Mouse (Mus musculus) midbrain, embryonic 16.5 days (tissue): Measurements from ENCODE around the gene Hsd17b1. TPM values are rescaled to one million over a fixed set of nuclear protein-coding genes. Genes with fewer than 3 reads are reported as not detected.

Experiments used
- ATAC-seq: fragments of 200-750 bp; cut with Nextera tagmentation; 2 replicates; pipeline ENCODE4 v1.8.0; 2017; ENCODE audit warnings: moderate TSS enrichment
- H3K27ac ChIP-seq: fragments of 300-500 bp; sonication (generic); 2 replicates; pipeline ENCODE4 v1.5.1; 2014; ENCODE audit warnings: mild to moderate bottlenecking, low read length, mixed read lengths
- H3K27me3 ChIP-seq: fragments of 300-500 bp; sonication (generic); 2 replicates; pipeline ENCODE4 v1.6.1; 2014; ENCODE audit warnings: low read depth, low read length, mixed read lengths; ENCODE audit not compliant: control insufficient read depth, insufficient read depth
- H3K36me3 ChIP-seq: fragments of 300-500 bp; sonication (generic); 2 replicates; pipeline ENCODE4 v1.6.1; 2014; ENCODE audit warnings: mild to moderate bottlenecking, low read length, moderate library complexity, mixed read lengths; ENCODE audit not compliant: control insufficient read depth, insufficient read depth
- H3K4me1 ChIP-seq: fragments of 300-500 bp; sonication (generic); 2 replicates; pipeline ENCODE4 v1.6.1; 2014; ENCODE audit warnings: mild to moderate bottlenecking, low read length, mixed read lengths; ENCODE audit not compliant: control insufficient read depth, insufficient read depth
- H3K4me2 ChIP-seq: fragments of 300-500 bp; sonication (generic); 2 replicates; pipeline ENCODE4 v1.6.1; 2014; ENCODE audit warnings: mild to moderate bottlenecking, low read length, mixed read lengths
- H3K4me3 ChIP-seq: fragments of 300-500 bp; sonication (generic); 2 replicates; pipeline ENCODE4 v1.5.1; 2014; ENCODE audit warnings: low read depth, mild to moderate bottlenecking, low read length, moderate library complexity, mixed read lengths
- H3K9ac ChIP-seq: fragments of 300-500 bp; sonication (generic); 2 replicates; pipeline ENCODE4 v1.6.1; 2014; ENCODE audit warnings: low read depth, low read length, mixed read lengths
- H3K9me3 ChIP-seq: fragments of 300-500 bp; sonication (generic); replicated peaks from 2 replicates; pipeline ENCODE4 v1.6.1; 2014; ENCODE audit warnings: mild to moderate bottlenecking, low read length, mixed read lengths; ENCODE audit not compliant: control insufficient read depth, poor library complexity, severe bottlenecking
- WGBS: fragments of 180-500 bp; shearing (Covaris S2); extraction: QIAGEN DNeasy Blood & Tissue Kit; methylation state at CpG from one replicate; pipeline ENCODE4 v1.1.7; 2014; 5-methylcytosine and 5-hydroxymethylcytosine counted together
- polyA plus RNA-seq: library from polyadenylated mRNA; unstranded; fragments of >200 nt; fragmentation: Nextera tagmentation; extraction: Ambion mirVana; gene quantifications from 2 replicates; pipeline ENCODE4 v1.2.1, GENCODE M21; 2015

Hsd17b1 gene
- polyA plus RNA-seq, 1 experiment from 2014 or later = 0.49 TPM

DNA sequence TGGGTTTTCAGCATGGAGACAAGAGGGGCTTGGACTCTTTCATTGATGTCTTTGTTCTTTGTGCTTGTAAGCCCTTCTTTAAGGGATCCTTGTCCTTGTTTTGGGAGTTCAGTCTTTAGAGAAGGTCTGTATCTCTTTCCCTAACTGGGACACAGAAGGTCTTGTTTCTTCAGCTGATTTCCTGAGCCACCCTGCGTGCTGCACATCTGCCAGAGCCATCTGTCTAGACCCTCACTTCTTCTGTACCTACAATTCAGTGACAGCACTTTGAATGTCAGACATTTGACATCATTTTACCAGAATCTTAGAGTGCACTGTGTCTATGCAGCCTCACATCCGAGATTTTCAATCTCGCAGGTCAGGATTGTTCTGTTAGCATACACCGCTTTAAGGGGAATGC lies 32.4 kb upstream of the Hsd17b1 start:
- Histone ChIP-seq H3K27me3 (no peaks in the 10 kb centered on the region), H3K9ac (no peak overlapping the region), H3K36me3 (peaks cover 30% of the 10 kb centered on the region), H3K4me2 (no peak overlapping the region), H3K4me3 (no peak overlapping the region), H3K27ac (no peak overlapping the region), H3K4me1 (no peaks in the 10 kb centered on the region), H3K9me3 (no peaks in the 10 kb centered on the region)
- 94% methylated on average over 4 of the region's 4 CpGs for WGBS
- ATAC-seq = no peak

DNA sequence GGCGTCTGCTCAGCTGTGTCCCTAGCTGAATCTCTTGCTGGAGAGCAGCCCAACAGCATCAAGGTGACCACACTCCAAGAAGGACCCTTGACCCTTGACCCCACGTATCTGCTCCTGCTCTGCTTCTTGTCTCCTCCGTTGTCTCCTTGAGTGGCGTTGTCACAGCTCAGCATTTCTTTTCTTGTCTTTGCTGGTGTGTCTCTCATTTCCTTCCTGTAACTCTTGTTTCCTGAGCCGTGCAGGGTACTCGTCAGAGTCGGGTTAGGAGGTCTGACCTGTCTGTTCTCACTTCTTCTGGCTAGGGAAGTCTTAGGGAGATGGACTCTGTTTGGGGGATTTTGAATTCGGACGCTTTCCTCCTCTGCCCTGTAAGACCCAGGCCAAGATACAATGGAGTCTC lies 31.8 kb upstream of the Hsd17b1 start:
- H3K4me2 ChIP-seq = no peak overlapping the region
- 75% methylated on average over 9 of the region's 9 CpGs for WGBS

DNA sequence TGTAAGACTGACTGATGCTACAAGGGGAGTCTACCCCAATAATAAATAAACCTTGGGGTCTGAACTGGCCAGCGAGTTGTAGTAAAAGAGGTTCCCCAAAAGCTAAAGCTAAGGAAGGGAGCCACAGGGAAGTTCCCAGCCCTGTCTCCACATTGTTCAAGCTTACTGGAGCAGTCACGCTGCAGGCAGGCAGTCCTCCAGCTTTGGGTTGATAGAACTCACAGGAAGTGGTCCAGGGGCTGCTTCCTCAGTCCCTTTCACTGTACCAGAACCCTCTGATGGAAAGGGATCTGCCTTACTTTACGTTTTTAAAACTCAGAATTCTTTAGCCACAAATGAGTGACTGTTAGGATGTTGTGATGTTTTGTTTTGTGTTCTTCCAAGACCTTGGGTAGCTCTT lies 30.7 kb upstream of the Hsd17b1 start:
- no peak overlapping the region for H3K27ac ChIP-seq
- 85% methylated on average over 3 of the region's 3 CpGs for WGBS
- H3K9me3 ChIP-seq = no peaks in the 10 kb centered on the region
- peaks cover 30% of the 10 kb centered on the region for H3K36me3 ChIP-seq
- no peak overlapping the region for H3K4me2 ChIP-seq
- no peak overlapping the region for H3K4me3 ChIP-seq
- no peaks in the 10 kb centered on the region for H3K4me1 ChIP-seq
- no peak for ATAC-seq
- no peaks in the 10 kb centered on the region for H3K27me3 ChIP-seq
- H3K9ac ChIP-seq = no peak overlapping the region

More for the DNA sequence above, 31.8 kb upstream of the Hsd17b1 start:
- H3K9me3 ChIP-seq = no peaks in the 10 kb centered on the region
- no peak overlapping the region for H3K9ac ChIP-seq
- no peak overlapping the region for H3K27ac ChIP-seq
- H3K27me3 ChIP-seq = no peaks in the 10 kb centered on the region
- H3K4me1 ChIP-seq = no peaks in the 10 kb centered on the region
- H3K36me3 ChIP-seq = peaks cover 28% of the 10 kb centered on the region
- no peak for ATAC-seq
- no peak overlapping the region for H3K4me3 ChIP-seq

DNA sequence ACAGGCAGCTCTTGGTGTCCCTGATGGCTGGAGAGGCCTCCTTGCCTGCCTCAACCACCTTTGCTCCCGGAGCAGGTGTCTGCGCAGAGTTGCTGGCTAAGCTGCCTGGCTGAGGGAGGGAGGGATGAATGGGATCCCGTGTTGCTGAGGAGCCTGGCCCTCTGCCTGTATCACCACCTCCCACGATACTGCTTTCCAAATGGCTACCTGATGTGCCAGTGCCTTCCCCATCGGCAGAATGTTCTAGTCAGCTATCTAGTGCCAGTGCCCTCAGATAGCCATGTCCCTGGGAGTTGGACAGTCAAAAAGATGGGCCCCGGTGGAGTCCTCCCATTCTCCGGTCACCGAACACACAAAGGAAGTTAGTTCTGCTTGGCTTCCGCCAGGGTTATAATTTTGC lies 27.9 kb upstream of the Hsd17b1 start:
- Histone ChIP-seq H3K36me3 (peaks cover 36% of the 10 kb centered on the region), H3K27ac (no peak overlapping the region), H3K27me3 (no peaks in the 10 kb centered on the region), H3K9ac (no peak overlapping the region), H3K4me2 (no peak overlapping the region), H3K9me3 (no peaks in the 10 kb centered on the region), H3K4me3 (no peak overlapping the region), H3K4me1 (no peaks in the 10 kb centered on the region)
- no peak for ATAC-seq
- WGBS = 85% methylated on average over 9 of the region's 9 CpGs

DNA sequence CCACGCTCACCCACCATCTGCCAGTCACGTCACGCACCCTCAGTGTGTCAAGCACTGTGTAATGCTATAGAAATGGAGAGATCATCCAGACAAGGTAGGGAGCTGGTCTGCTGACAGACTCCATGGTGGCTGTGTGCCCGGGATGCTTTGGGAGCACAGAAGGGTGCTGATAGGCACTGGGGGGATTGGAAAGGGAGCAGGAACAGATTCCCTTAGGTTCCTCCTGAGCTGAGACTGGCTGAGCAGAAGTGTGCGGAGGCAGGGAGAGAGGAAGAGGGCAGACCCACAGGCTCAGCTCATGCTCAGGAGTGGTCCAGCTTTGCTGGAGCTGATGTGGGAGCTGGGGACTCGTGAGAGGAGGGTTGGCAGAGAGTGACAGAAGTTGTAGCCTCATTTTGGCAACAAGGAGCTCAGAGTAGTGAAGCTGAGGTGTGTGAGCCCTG lies 27.1 kb upstream of the Hsd17b1 start:
- H3K27me3 ChIP-seq = no peaks in the 10 kb centered on the region
- H3K4me3 ChIP-seq = no peak overlapping the region
- WGBS = 81% methylated on average over 6 of the region's 6 CpGs
- H3K4me2 ChIP-seq = no peak overlapping the region
- no peaks in the 10 kb centered on the region for H3K4me1 ChIP-seq
- peaks cover 37% of the 10 kb centered on the region for H3K36me3 ChIP-seq
- no peaks in the 10 kb centered on the region for H3K9me3 ChIP-seq
- H3K27ac ChIP-seq = no peak overlapping the region
- no peak for ATAC-seq
- no peak overlapping the region for H3K9ac ChIP-seq

DNA sequence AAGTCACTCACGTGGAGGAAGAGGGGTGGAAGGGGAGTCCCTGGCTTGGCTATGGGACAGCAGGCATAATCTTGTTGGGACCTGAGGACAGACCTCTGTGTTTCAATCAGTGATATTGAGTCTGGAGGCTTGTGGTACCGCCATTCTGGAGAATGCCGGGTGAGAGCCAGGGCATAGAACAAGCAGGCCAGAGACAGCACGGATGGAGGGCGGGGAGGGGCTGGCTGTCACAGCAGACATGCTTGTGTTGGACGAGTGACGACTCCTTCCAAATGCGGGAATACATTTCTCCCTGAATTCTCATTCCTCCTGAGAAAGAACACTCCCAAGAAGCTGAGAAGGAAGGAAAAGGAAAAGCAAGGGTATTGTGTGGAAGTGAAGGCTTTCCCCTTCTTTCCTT lies 26.6 kb upstream of the Hsd17b1 start:
- Histone ChIP-seq H3K4me1 (no peaks in the 10 kb centered on the region), H3K9me3 (no peaks in the 10 kb centered on the region), H3K4me2 (no peak overlapping the region), H3K27ac (no peak overlapping the region), H3K27me3 (no peaks in the 10 kb centered on the region), H3K9ac (no peak overlapping the region), H3K36me3 (peaks cover 42% of the 10 kb centered on the region), H3K4me3 (no peak overlapping the region)
- ATAC-seq = no peak
- 85% methylated on average over 8 of the region's 8 CpGs for WGBS

DNA sequence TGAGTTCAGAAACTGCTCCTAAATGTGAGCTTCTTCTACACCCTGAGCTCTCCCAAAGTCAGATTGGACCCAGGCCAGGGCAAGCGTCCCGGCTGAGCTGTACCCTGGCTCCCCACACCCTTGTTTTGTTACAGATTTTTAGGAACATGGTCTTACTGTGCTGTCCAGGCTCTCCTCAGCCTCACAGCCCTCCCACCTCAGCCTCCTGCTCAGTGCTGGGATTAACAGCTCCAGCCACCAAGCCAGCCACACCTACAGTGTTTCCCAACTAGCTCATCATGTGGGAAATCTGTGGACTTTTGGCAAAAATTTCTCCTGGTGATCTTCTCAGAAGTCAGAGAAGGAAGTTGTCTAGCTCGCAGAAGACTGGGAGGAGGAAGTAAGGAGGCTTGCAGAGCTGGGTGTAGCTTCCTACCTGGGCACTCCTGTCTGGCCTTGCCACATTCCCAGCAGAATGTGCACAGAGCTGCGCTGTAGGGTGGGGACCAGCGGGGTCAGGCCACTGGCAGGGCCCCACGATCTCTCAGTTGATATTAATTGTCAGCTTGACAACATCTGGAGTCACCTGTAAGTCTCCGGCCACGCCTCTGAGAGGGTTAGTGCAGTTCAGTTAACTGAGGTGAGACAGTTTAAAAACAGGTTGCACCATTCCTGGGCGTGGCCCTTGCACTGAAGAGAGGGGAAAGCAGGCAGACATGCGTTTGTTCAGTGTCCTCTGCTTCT lies 25.3 kb upstream of the Hsd17b1 start:
- no peaks in the 10 kb centered on the region for H3K4me1 ChIP-seq
- H3K9ac ChIP-seq = no peak overlapping the region
- ATAC-seq = no peak
- H3K4me2 ChIP-seq = no peak overlapping the region
- WGBS = 91% methylated on average over 10 of the region's 10 CpGs
- no peak overlapping the region for H3K4me3 ChIP-seq
- H3K36me3 ChIP-seq = peaks cover 43% of the 10 kb centered on the region
- H3K27ac ChIP-seq = no peak overlapping the region
- H3K27me3 ChIP-seq = no peaks in the 10 kb centered on the region
- H3K9me3 ChIP-seq = no peaks in the 10 kb centered on the region

DNA sequence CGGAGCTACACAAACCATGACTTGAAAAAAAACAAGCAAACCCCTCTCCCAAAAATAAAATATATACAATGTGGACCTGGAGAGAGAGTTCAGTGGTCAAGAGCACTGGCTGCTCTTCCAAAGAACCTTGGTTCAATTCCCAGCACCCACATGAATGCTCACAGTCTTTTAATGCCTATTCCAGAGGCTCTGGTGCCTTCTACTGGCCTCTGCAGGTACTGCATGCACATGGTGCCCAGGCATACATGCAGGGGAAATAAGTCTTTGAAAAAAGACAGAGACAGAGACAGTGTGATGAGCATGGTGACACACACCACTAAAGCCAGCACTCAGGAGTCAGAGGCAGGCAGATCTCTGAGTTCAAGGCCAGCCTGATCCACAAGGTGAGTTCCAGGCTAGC lies 24.2 kb upstream of the Hsd17b1 start:
- Histone ChIP-seq H3K27ac (no peak overlapping the region), H3K36me3 (peaks cover 46% of the 10 kb centered on the region)
- WGBS = 95% methylated on average over 1 of the region's 1 CpGs

DNA sequence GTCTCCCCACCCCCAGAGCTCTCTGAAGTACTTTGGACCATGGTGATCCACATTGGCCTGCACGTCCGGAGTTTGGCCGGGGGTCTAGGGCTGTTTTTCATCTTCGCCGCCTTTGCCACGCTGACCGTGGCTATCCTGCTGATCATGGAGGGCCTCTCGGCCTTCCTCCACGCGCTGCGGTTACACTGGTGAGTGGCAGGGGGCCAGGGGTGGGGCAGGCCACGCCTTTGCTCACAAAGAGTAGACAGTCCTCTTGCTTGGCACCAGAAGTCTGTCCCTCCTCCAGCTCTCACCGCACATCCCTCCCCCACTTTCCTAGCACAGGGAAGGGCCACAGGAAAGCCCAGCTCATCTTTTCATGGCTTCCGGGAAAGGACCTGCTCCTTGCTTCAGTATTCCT lies 22.8 kb upstream of the Hsd17b1 start:
- Histone ChIP-seq H3K9me3 (no peaks in the 10 kb centered on the region), H3K27ac (no peak overlapping the region), H3K4me2 (no peak overlapping the region), H3K4me3 (no peak overlapping the region), H3K27me3 (no peaks in the 10 kb centered on the region), H3K9ac (no peak overlapping the region), H3K4me1 (no peaks in the 10 kb centered on the region), H3K36me3 (peaks cover 51% of the 10 kb centered on the region)
- ATAC-seq = no peak
- WGBS = 87% methylated on average over 14 of the region's 14 CpGs

More for the DNA sequence above, 24.2 kb upstream of the Hsd17b1 start:
- no peaks in the 10 kb centered on the region for H3K4me1 ChIP-seq
- H3K4me3 ChIP-seq = no peak overlapping the region
- no peaks in the 10 kb centered on the region for H3K9me3 ChIP-seq
- H3K9ac ChIP-seq = no peak overlapping the region
- no peak overlapping the region for H3K4me2 ChIP-seq
- H3K27me3 ChIP-seq = no peaks in the 10 kb centered on the region
- ATAC-seq = no peak
